Mouse (Mus musculus): ENCODE measurements around the gene Zcchc24. TPM values are rescaled to one million over a fixed set of nuclear protein-coding genes. Genes with fewer than 3 reads are reported as not detected.
"Not testable (repeated sequence)": the region's sequence is repeated elsewhere in the genome, so short reads cannot be mapped to it uniquely, and the experiment has no call there.

Zcchc24 gene
- polyA plus RNA-seq (2011; ENCODE audit: insufficient read length, low read depth, missing spikeins) = 116 and 122 TPM in 2 replicates

- no peak for TF ChIP-seq CTCF (IDR thresholded peaks at IDR 0.05; ENCODE audit: borderline replicate concordance, insufficient read depth, low read length)
- TF ChIP-seq POLR2A (IDR thresholded peaks at IDR 0.05; ENCODE audit: low read depth, low read length) = 0 out of 2 replicates have a peak, but pooled peaks have one; percentile 36
- H3K27ac ChIP-seq (ENCODE audit: insufficient read depth, low read length) = peak within 1 kb of the TSS; percentile 82
- peak within 1 kb of the TSS; percentile 98 for H3K4me3 ChIP-seq (ENCODE audit: insufficient read depth, low read length)
- H3K4me1 ChIP-seq (ENCODE audit: control insufficient read depth, insufficient read depth, low read length) = peaks cover 13% of the 10 kb centered on the region; the same call in 1 of the 2 replicates
Observed at GRCm38 (mm10) chr14:25768915-25769625, at the start of gene Zcchc24. TSS of gene Zcchc24 (minus strand) at chr14:25769039.

GRCm38 (mm10) chr14:25816416-25816815, 47.6 kb upstream of the Zcchc24 start:
- no peak overlapping the region for H3K27ac ChIP-seq (ENCODE audit: insufficient read depth, low read length)
- TF ChIP-seq POLR2A (IDR thresholded peaks at IDR 0.05; ENCODE audit: low read depth, low read length) (no peak), CTCF (IDR thresholded peaks at IDR 0.05; ENCODE audit: borderline replicate concordance, insufficient read depth, low read length) (peak; percentile 91)
- no peak overlapping the region for H3K4me3 ChIP-seq (ENCODE audit: insufficient read depth, low read length)
- no peaks in the 10 kb centered on the region for H3K4me1 ChIP-seq (ENCODE audit: control insufficient read depth, insufficient read depth, low read length)

GRCm38 (mm10) chr14:25814140-25814539, 45.3 kb upstream of the Zcchc24 start:
- no peak overlapping the region for H3K4me3 ChIP-seq (ENCODE audit: insufficient read depth, low read length)
- no peak overlapping the region for H3K27ac ChIP-seq (ENCODE audit: insufficient read depth, low read length)
- TF ChIP-seq POLR2A (IDR thresholded peaks at IDR 0.05; ENCODE audit: low read depth, low read length) (no peak), CTCF (IDR thresholded peaks at IDR 0.05; ENCODE audit: borderline replicate concordance, insufficient read depth, low read length) (no peak)
- H3K4me1 ChIP-seq (ENCODE audit: control insufficient read depth, insufficient read depth, low read length) = no peaks in the 10 kb centered on the region

- not testable (repeated sequence) for H3K4me1 ChIP-seq (ENCODE audit: control insufficient read depth, insufficient read depth, low read length); H3K27ac ChIP-seq (ENCODE audit: insufficient read depth, low read length); H3K4me3 ChIP-seq (ENCODE audit: insufficient read depth, low read length)
Observed at GRCm38 (mm10) chr14:25811026-25811425, 42.2 kb upstream of the Zcchc24 start.

- no peak for TF ChIP-seq CTCF (IDR thresholded peaks at IDR 0.05; ENCODE audit: borderline replicate concordance, insufficient read depth, low read length)
- TF ChIP-seq POLR2A (IDR thresholded peaks at IDR 0.05; ENCODE audit: low read depth, low read length) = no peak
- Histone ChIP-seq H3K4me3 (ENCODE audit: insufficient read depth, low read length) (no peak overlapping the region), H3K27ac (ENCODE audit: insufficient read depth, low read length) (no peak overlapping the region), H3K4me1 (ENCODE audit: control insufficient read depth, insufficient read depth, low read length) (no peaks in the 10 kb centered on the region)
Observed at GRCm38 (mm10) chr14:25806561-25806960, 37.7 kb upstream of the Zcchc24 start.

- Histone ChIP-seq H3K4me3 (ENCODE audit: insufficient read depth, low read length) (no peak overlapping the region), H3K4me1 (ENCODE audit: control insufficient read depth, insufficient read depth, low read length) (no peaks in the 10 kb centered on the region), H3K27ac (ENCODE audit: insufficient read depth, low read length) (no peak overlapping the region)
- TF ChIP-seq POLR2A (IDR thresholded peaks at IDR 0.05; ENCODE audit: low read depth, low read length) (no peak), CTCF (IDR thresholded peaks at IDR 0.05; ENCODE audit: borderline replicate concordance, insufficient read depth, low read length) (no peak)
Observed at GRCm38 (mm10) chr14:25805871-25806270, 37.0 kb upstream of the Zcchc24 start.

GRCm38 (mm10) chr14:25803246-25803809, 34.5 kb upstream of the Zcchc24 start:
- no peak for TF ChIP-seq CTCF (IDR thresholded peaks at IDR 0.05; ENCODE audit: borderline replicate concordance, insufficient read depth, low read length)
- TF ChIP-seq POLR2A (IDR thresholded peaks at IDR 0.05; ENCODE audit: low read depth, low read length) = no peak
- Histone ChIP-seq H3K4me3 (ENCODE audit: insufficient read depth, low read length) (no peak overlapping the region), H3K4me1 (ENCODE audit: control insufficient read depth, insufficient read depth, low read length) (no peaks in the 10 kb centered on the region), H3K27ac (ENCODE audit: insufficient read depth, low read length) (no peak overlapping the region)

GRCm38 (mm10) chr14:25802511-25802910, 33.7 kb upstream of the Zcchc24 start:
- Histone ChIP-seq H3K27ac (ENCODE audit: insufficient read depth, low read length) (peak overlapping the region; percentile 35; the same call in 1 of the 2 replicates), H3K4me3 (ENCODE audit: insufficient read depth, low read length) (no peak overlapping the region), H3K4me1 (ENCODE audit: control insufficient read depth, insufficient read depth, low read length) (no peaks in the 10 kb centered on the region)
- TF ChIP-seq POLR2A (IDR thresholded peaks at IDR 0.05; ENCODE audit: low read depth, low read length) (no peak), CTCF (IDR thresholded peaks at IDR 0.05; ENCODE audit: borderline replicate concordance, insufficient read depth, low read length) (no peak)

- Histone ChIP-seq H3K4me3 (ENCODE audit: insufficient read depth, low read length) (no peak overlapping the region), H3K27ac (ENCODE audit: insufficient read depth, low read length) (no peak overlapping the region), H3K4me1 (ENCODE audit: control insufficient read depth, insufficient read depth, low read length) (peaks cover 5% of the 10 kb centered on the region)
- TF ChIP-seq POLR2A (IDR thresholded peaks at IDR 0.05; ENCODE audit: low read depth, low read length) (no peak), CTCF (IDR thresholded peaks at IDR 0.05; ENCODE audit: borderline replicate concordance, insufficient read depth, low read length) (peak; percentile 92)
Observed at GRCm38 (mm10) chr14:25800166-25800960, 31.5 kb upstream of the Zcchc24 start.

- Histone ChIP-seq H3K4me1 (ENCODE audit: control insufficient read depth, insufficient read depth, low read length) (peaks cover 7% of the 10 kb centered on the region), H3K4me3 (ENCODE audit: insufficient read depth, low read length) (no peak overlapping the region), H3K27ac (ENCODE audit: insufficient read depth, low read length) (peak overlapping the region; percentile 36)
- TF ChIP-seq CTCF (IDR thresholded peaks at IDR 0.05; ENCODE audit: borderline replicate concordance, insufficient read depth, low read length) (no peak), POLR2A (IDR thresholded peaks at IDR 0.05; ENCODE audit: low read depth, low read length) (no peak)
Observed at GRCm38 (mm10) chr14:25796619-25797018, 27.8 kb upstream of the Zcchc24 start.
